In genomic region chr4:137025570-137025969, GRCm38 (mm10) we compare ENCODE assay signal across 12 mouse cellular contexts. TPM values are rescaled to one million over a fixed set of nuclear protein-coding genes. Genes with fewer than 3 reads are reported as not detected.
DNase-seq lines count a peak whose midpoint lies in the region; ATAC-seq and TF ChIP-seq lines count a peak whose summit lies in the region.
"Had no signal": no experiment of that assay in that cellular context is flagged by ENCODE, and none has a peak within 500 bp of the region (broad histone marks: within the 10 kb centered on the region; RNA-seq: fewer than 3 reads in every experiment).

No protein-coding gene starts in this region.

- TF ChIP-seq CTCF in kidney, postnatal 0 days (IDR thresholded peaks at IDR 0.05; ENCODE audit: low read depth) = peak; percentile 27; the same call in 1 of the 2 replicates

- H3K27me3 ChIP-seq in kidney, postnatal 0 days (ENCODE audit: insufficient read depth, low read length) = no peaks in the 10 kb centered on the region
- H3K27me3 ChIP-seq in kidney, embryonic 15.5 days = no peaks in the 10 kb centered on the region
- no peaks in the 10 kb centered on the region for H3K27me3 ChIP-seq in heart, embryonic 16.5 days (ENCODE audit: control insufficient read depth, insufficient read depth, low read length)
- H3K27me3 ChIP-seq in liver, embryonic 16.5 days (ENCODE audit: control insufficient read depth, insufficient read depth, low read depth, low read length) = no peaks in the 10 kb centered on the region
- H3K27me3 ChIP-seq: embryonic facial prominence, embryonic 13.5 days; stomach, embryonic 15.5 days had no signal

- H3K27ac ChIP-seq in kidney, postnatal 0 days = no peak overlapping the region
- H3K27ac ChIP-seq in kidney, embryonic 15.5 days = no peak overlapping the region
- no peak overlapping the region for H3K27ac ChIP-seq in heart, embryonic 16.5 days (ENCODE audit: low read length)
- H3K27ac ChIP-seq in liver, embryonic 16.5 days (ENCODE audit: low read length) = no peak overlapping the region
- H3K27ac ChIP-seq: embryonic facial prominence, embryonic 13.5 days; stomach, embryonic 15.5 days had no signal

- no peak for ATAC-seq in kidney, postnatal 0 days (replicated peaks; ENCODE audit: low FRiP score, low read depth)
- ATAC-seq in kidney, embryonic 15.5 days (replicated peaks; ENCODE audit: low FRiP score) = no peak
- 0 out of 2 replicates have a peak, but pooled peaks have one; percentile 8 for ATAC-seq in common myeloid progenitor, adult 5-6 weeks (replicated peaks; ENCODE audit: low read depth, poor library complexity, severe bottlenecking)
- ATAC-seq in heart, embryonic 16.5 days (replicated peaks; ENCODE audit: extremely low read depth, insufficient read depth, low FRiP score) = peak; percentile 55; the same call in 1 of the 2 replicates
- ATAC-seq in liver, embryonic 16.5 days (ENCODE audit: low read depth) = peak; percentile 52; the same call in 1 of the 2 replicates
- ATAC-seq: hindbrain, embryonic 16.5 days had no signal

- no peak overlapping the region for H3K9ac ChIP-seq in kidney, postnatal 0 days (ENCODE audit: low read depth, low read length)
- H3K9ac ChIP-seq in kidney, embryonic 15.5 days = no peak overlapping the region
- H3K9ac ChIP-seq in heart, embryonic 16.5 days (ENCODE audit: low read length) = no peak overlapping the region
- no peak overlapping the region for H3K9ac ChIP-seq in liver, embryonic 16.5 days (ENCODE audit: low read depth, low read length)
- H3K9ac ChIP-seq: embryonic facial prominence, embryonic 13.5 days; stomach, embryonic 15.5 days had no signal

- H3K4me1 ChIP-seq in kidney, postnatal 0 days (replicated peaks; ENCODE audit: insufficient read depth, low read length) = no peaks in the 10 kb centered on the region
- peaks cover 8% of the 10 kb centered on the region; the same call in 1 of the 2 replicates for H3K4me1 ChIP-seq in kidney, embryonic 15.5 days
- peaks cover 23% of the 10 kb centered on the region for H3K4me1 ChIP-seq in heart, embryonic 16.5 days (ENCODE audit: control insufficient read depth, insufficient read depth, low read length)
- peaks cover 18% of the 10 kb centered on the region for H3K4me1 ChIP-seq in liver, embryonic 16.5 days (ENCODE audit: control insufficient read depth, low read depth, low read length)

- H3K4me2 ChIP-seq in kidney, postnatal 0 days (ENCODE audit: low read length) = no peak overlapping the region
- H3K4me2 ChIP-seq in kidney, embryonic 15.5 days = no peak overlapping the region
- no peak overlapping the region for H3K4me2 ChIP-seq in heart, embryonic 16.5 days (ENCODE audit: low read depth, low read length)
- no peak overlapping the region for H3K4me2 ChIP-seq in liver, embryonic 16.5 days (ENCODE audit: low read depth, low read length)
- H3K4me2 ChIP-seq: embryonic facial prominence, embryonic 13.5 days; stomach, embryonic 15.5 days had no signal

- H3K4me3 ChIP-seq in kidney, postnatal 0 days (replicated peaks; ENCODE audit: low read depth, low read length) = no peak overlapping the region
- H3K4me3 ChIP-seq in kidney, embryonic 15.5 days (replicated peaks) = no peak overlapping the region
- no peak overlapping the region for H3K4me3 ChIP-seq in heart, embryonic 16.5 days (ENCODE audit: low read length)
- H3K4me3 ChIP-seq in liver, embryonic 16.5 days (ENCODE audit: low read depth, low read length) = no peak overlapping the region
- H3K4me3 ChIP-seq: embryonic facial prominence, embryonic 13.5 days; stomach, embryonic 15.5 days had no signal

- no peaks in the 10 kb centered on the region for H3K9me3 ChIP-seq in kidney, postnatal 0 days (replicated peaks; ENCODE audit: low read length)
- no peaks in the 10 kb centered on the region for H3K9me3 ChIP-seq in kidney, embryonic 15.5 days (replicated peaks)
- H3K9me3 ChIP-seq in heart, embryonic 16.5 days (replicated peaks; ENCODE audit: control insufficient read depth, low read length) = no peaks in the 10 kb centered on the region
- H3K9me3 ChIP-seq in liver, embryonic 16.5 days (replicated peaks; ENCODE audit: control insufficient read depth, low read length) = no peaks in the 10 kb centered on the region
- H3K9me3 ChIP-seq: embryonic facial prominence, embryonic 13.5 days; stomach, embryonic 15.5 days had no signal

- 58% methylated on average over 6 of the region's 6 CpGs for WGBS in kidney, postnatal 0 days
- WGBS in kidney, embryonic 15.5 days = 68% methylated on average over 6 of the region's 6 CpGs
- 39% methylated on average over 6 of the region's 6 CpGs for WGBS in heart, embryonic 16.5 days
- 28% methylated on average over 6 of the region's 6 CpGs for WGBS in liver, embryonic 16.5 days (ENCODE audit: insufficient replicate concordance)

- no peaks in the 10 kb centered on the region for H3K36me3 ChIP-seq in kidney, postnatal 0 days (ENCODE audit: insufficient read depth, low read length)
- H3K36me3 ChIP-seq in kidney, embryonic 15.5 days = no peaks in the 10 kb centered on the region
- no peaks in the 10 kb centered on the region for H3K36me3 ChIP-seq in heart, embryonic 16.5 days (ENCODE audit: control insufficient read depth, insufficient read depth)
- H3K36me3 ChIP-seq in liver, embryonic 16.5 days (ENCODE audit: control insufficient read depth, insufficient read depth) = no peaks in the 10 kb centered on the region
- H3K36me3 ChIP-seq: embryonic facial prominence, embryonic 13.5 days; stomach, embryonic 15.5 days had no signal

- DNase-seq in kidney, postnatal 0 days (ENCODE audit: low spot score) = no peak
- DNase-seq in right cerebral cortex, postnatal 14 days = no peak
- DNase-seq in urinary bladder, adult 2 months (ENCODE audit: low spot score) = no peak
- DNase-seq: cerebellum, adult 8-10 months; left cerebral cortex, postnatal 4 days had no signal

RNA-seq across cellular contexts. Expression of gene Zbtb40, which starts 23.0 kb away (rescaled TPM):
- polyA plus RNA-seq in kidney, postnatal 0 days (2015; fragmentation: Nextera tagmentation; extraction: Ambion mirVana) = 1.8 and 2.0 TPM in 2 replicates
- polyA plus RNA-seq in kidney, embryonic 15.5 days (2015; fragmentation: Nextera tagmentation; extraction: Ambion mirVana) = 4.1 and 4.6 TPM in 2 replicates
- 6.6 and 9.9 TPM in 2 replicates for total RNA-seq in common myeloid progenitor, adult 5-6 weeks (2017)
- 3.0 and 3.1 TPM in 2 replicates for polyA plus RNA-seq in heart, embryonic 16.5 days (2015; fragmentation: Nextera tagmentation; extraction: Ambion mirVana)
- 1.3 and 1.6 TPM in 2 replicates for polyA plus RNA-seq in liver, embryonic 16.5 days (2015; fragmentation: Nextera tagmentation; extraction: Ambion mirVana)
- polyA plus RNA-seq in urinary bladder, adult 2 months (2012; rRNA removed) = 3.8 and 4.8 TPM in 2 replicates

Comparison
In these comparisons a context has a peak if more than half of its experiments do, and no peak if none do; other contexts are left out.
1. ATAC-seq: peak in common myeloid progenitor, adult 5-6 weeks (single experiment), heart, embryonic 16.5 days (single experiment) and liver, embryonic 16.5 days (single experiment); none in kidney, postnatal 0 days (single experiment) and kidney, embryonic 15.5 days (single experiment).